Mouse (Mus musculus) stomach, embryonic 16.5 days (tissue): ENCODE measurements around the gene Ugcg. TPM values are rescaled to one million over a fixed set of nuclear protein-coding genes. Genes with fewer than 3 reads are reported as not detected.

Experiments used
- ATAC-seq: fragments of 200-750 bp; cut with Nextera tagmentation; 2 replicates; pipeline ENCODE4 v1.8.0; 2017; ENCODE audit warnings: moderate number of reproducible peaks, moderate TSS enrichment; ENCODE audit not compliant: insufficient read depth, low FRiP score
- H3K27ac ChIP-seq: fragments of 300-500 bp; sonication (generic); 2 replicates; pipeline ENCODE4 v1.5.1; 2014; ENCODE audit warnings: low read length
- H3K27me3 ChIP-seq: fragments of 300-500 bp; sonication (generic); 2 replicates; pipeline ENCODE4 v1.6.1; 2014; ENCODE audit warnings: low read length, control low read depth, mixed read lengths; ENCODE audit not compliant: control insufficient read depth, insufficient read depth
- H3K36me3 ChIP-seq: fragments of 300-500 bp; sonication (generic); 2 replicates; pipeline ENCODE4 v1.6.1; 2014; ENCODE audit warnings: low read length; ENCODE audit not compliant: control insufficient read depth, insufficient read depth
- H3K4me1 ChIP-seq: fragments of 300-500 bp; sonication (generic); 2 replicates; pipeline ENCODE4 v1.6.1; 2014; ENCODE audit warnings: low read length, control low read depth, mixed read lengths; ENCODE audit not compliant: control insufficient read depth, insufficient read depth
- H3K4me2 ChIP-seq: fragments of 300-500 bp; sonication (generic); 2 replicates; pipeline ENCODE4 v1.6.1; 2014; ENCODE audit warnings: low read depth, low read length, mixed read lengths
- H3K4me3 ChIP-seq: fragments of 300-500 bp; sonication (generic); replicated peaks from 2 replicates; pipeline ENCODE4 v1.5.1; 2014; ENCODE audit warnings: mild to moderate bottlenecking, low read length
- H3K9ac ChIP-seq: fragments of 300-500 bp; sonication (generic); 2 replicates; pipeline ENCODE4 v1.6.1; 2014; ENCODE audit warnings: low read length
- H3K9me3 ChIP-seq: fragments of 300-500 bp; sonication (generic); replicated peaks from 2 replicates; pipeline ENCODE4 v1.6.1; 2016; ENCODE audit warnings: low read length, control low read depth; ENCODE audit not compliant: control insufficient read depth
- WGBS: fragments of 180-500 bp; shearing (Covaris S2); extraction: QIAGEN DNeasy Blood & Tissue Kit; methylation state at CpG from one replicate; pipeline ENCODE4 v1.1.7; 2014; 5-methylcytosine and 5-hydroxymethylcytosine counted together
- polyA plus RNA-seq: library from polyadenylated mRNA; unstranded; fragments of >200 nt; fragmentation: Nextera tagmentation; extraction: Ambion mirVana; gene quantifications from 2 replicates; pipeline ENCODE4 v1.2.1, GENCODE M21; 2015

Ugcg gene
- 8.9 and 9.7 TPM in 2 replicates for polyA plus RNA-seq

GRCm38 (mm10) chr4:59188802-59189545 lies at the start of gene Ugcg:
Gene Ugcg (plus strand): TSS chr4:59189257.
- Histone ChIP-seq H3K27me3 (no peaks in the 10 kb centered on the region), H3K9ac (peak within 1 kb of the TSS; percentile 90), H3K27ac (peak within 1 kb of the TSS; percentile 95), H3K9me3 (no peaks in the 10 kb centered on the region), H3K4me3 (peak within 1 kb of the TSS; percentile 70), H3K4me1 (peaks cover 9% of the 10 kb centered on the region), H3K36me3 (no peaks in the 10 kb centered on the region), H3K4me2 (peak within 1 kb of the TSS; percentile 87)
- under 1% methylated on average over 51 of the region's 99 CpGs for WGBS
- ATAC-seq, result peak; percentile 92

GRCm38 (mm10) chr4:59149043-59149442 lies 40.0 kb upstream of the Ugcg start:
- Histone ChIP-seq H3K9me3 (no peaks in the 10 kb centered on the region), H3K9ac (no peak overlapping the region), H3K27me3 (no peaks in the 10 kb centered on the region), H3K36me3 (no peaks in the 10 kb centered on the region), H3K4me1 (0 out of 2 replicates have a peak, but pooled peaks cover 2% of the 10 kb centered on the region), H3K27ac (no peak overlapping the region), H3K4me2 (no peak overlapping the region), H3K4me3 (no peak overlapping the region)
- peak; percentile 56; the same call in 1 of the 2 replicates for ATAC-seq
- 58% methylated on average over 5 of the region's 5 CpGs for WGBS

- Histone ChIP-seq H3K4me2 (no peak overlapping the region), H3K4me1 (0 out of 2 replicates have a peak, but pooled peaks cover 5% of the 10 kb centered on the region), H3K27ac (no peak overlapping the region), H3K4me3 (no peak overlapping the region), H3K9me3 (no peaks in the 10 kb centered on the region), H3K27me3 (no peaks in the 10 kb centered on the region), H3K9ac (no peak overlapping the region), H3K36me3 (no peaks in the 10 kb centered on the region)
- no peak for ATAC-seq
- WGBS, result 54% methylated on average over 5 of the region's 5 CpGs
Observed at GRCm38 (mm10) chr4:59150907-59151306, 38.1 kb upstream of the Ugcg start.

GRCm38 (mm10) chr4:59151953-59152352 lies 37.1 kb upstream of the Ugcg start:
- ATAC-seq, result no peak
- Histone ChIP-seq H3K9ac (no peak overlapping the region), H3K4me1 (0 out of 2 replicates have a peak, but pooled peaks cover 6% of the 10 kb centered on the region), H3K4me3 (no peak overlapping the region), H3K27ac (no peak overlapping the region), H3K27me3 (no peaks in the 10 kb centered on the region), H3K36me3 (no peaks in the 10 kb centered on the region), H3K9me3 (no peaks in the 10 kb centered on the region), H3K4me2 (no peak overlapping the region)
- WGBS, result 68% methylated on average over 1 of the region's 1 CpGs

DNA sequence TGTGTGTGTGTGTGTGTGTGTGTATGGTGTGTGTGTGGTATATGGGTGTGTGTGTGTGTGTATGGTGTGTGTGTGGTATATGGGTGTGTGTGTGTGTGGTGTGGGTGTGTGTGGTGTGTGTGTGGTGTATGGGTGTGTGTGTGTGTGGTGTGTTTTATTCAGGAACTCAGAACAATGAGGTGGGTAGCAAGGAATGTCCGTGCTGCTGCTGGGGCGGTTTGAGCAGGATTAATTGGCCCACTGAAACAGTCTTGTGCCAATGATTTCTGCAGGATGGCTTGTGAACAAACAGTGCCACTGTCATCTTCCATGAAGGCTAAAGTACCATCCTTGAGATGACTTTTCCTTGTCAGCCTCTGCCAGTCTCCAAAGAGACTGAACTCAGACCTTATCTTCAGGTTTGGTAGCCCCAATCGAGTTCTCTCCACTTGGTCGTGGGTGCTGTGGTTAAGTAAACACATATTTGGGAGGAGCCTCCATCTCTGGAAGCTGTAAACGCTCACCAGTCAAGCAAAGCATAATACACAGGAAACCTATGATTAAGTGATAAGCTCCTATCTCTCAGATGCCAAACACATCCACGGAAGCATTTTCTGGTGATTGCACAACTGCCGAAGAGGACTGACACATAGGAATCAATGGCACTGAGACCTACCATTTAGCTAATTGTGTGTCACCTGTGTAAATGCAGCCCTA lies 32.0 kb upstream of the Ugcg start:
- no peaks in the 10 kb centered on the region for H3K36me3 ChIP-seq
- no peak for ATAC-seq
- no peak overlapping the region for H3K27ac ChIP-seq
- no peak overlapping the region for H3K4me3 ChIP-seq
- no peaks in the 10 kb centered on the region for H3K9me3 ChIP-seq
- no peak overlapping the region for H3K9ac ChIP-seq
- H3K27me3 ChIP-seq, result no peaks in the 10 kb centered on the region
- 27% methylated on average over 7 of the region's 7 CpGs for WGBS
- peaks cover 11% of the 10 kb centered on the region; the same call in 1 of the 2 replicates for H3K4me1 ChIP-seq
- H3K4me2 ChIP-seq, result no peak overlapping the region

DNA sequence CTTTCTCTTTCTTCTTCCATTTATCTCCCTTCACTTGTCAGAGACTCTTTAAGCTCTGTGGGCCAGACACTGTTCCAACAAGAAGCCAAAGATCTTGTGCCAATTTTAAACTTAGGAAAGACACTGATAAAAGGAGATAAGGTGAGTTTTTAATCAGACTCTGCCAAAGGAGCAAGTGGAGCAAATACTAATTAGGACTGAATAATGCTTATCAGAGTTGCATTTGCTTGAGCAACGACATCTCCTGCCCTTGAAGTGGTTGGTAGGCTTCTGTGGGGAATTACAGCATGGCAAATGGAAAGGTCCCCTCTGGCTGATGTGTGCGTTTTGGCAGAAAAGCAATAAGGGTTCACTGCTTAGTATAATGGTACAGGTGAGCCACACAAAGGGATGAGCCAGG lies 31.4 kb upstream of the Ugcg start:
- H3K4me2 ChIP-seq, result no peak overlapping the region
- H3K4me1 ChIP-seq, result peaks cover 11% of the 10 kb centered on the region; the same call in 1 of the 2 replicates
- no peak overlapping the region for H3K4me3 ChIP-seq
- no peak overlapping the region for H3K9ac ChIP-seq
- H3K9me3 ChIP-seq, result no peaks in the 10 kb centered on the region
- no peaks in the 10 kb centered on the region for H3K36me3 ChIP-seq
- H3K27ac ChIP-seq, result no peak overlapping the region
- no peaks in the 10 kb centered on the region for H3K27me3 ChIP-seq
- no peak for ATAC-seq
- WGBS, result 55% methylated on average over 2 of the region's 2 CpGs

DNA sequence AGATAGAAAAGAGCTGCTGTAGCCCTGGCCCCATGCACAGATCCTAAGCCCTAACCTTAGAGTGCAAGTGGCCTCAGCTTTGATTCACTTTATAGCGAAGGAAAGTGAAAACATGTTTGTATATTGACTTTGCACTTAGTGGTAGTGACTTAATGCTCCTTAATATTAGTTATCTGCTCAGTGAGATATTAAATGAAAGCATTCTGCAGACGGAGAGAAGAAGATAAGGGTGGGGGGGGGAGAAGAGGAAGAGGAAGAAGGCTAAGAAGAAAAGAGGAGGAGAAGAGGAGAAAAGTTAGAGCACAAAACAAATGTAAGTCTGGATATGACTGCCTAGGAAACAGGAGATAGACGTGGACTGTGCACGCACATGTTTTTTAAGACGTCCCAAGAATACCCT lies 28.8 kb upstream of the Ugcg start:
- Histone ChIP-seq H3K27me3 (no peaks in the 10 kb centered on the region), H3K9me3 (no peaks in the 10 kb centered on the region), H3K4me3 (no peak overlapping the region), H3K36me3 (no peaks in the 10 kb centered on the region), H3K9ac (no peak overlapping the region), H3K4me2 (no peak overlapping the region), H3K27ac (no peak overlapping the region), H3K4me1 (peaks cover 8% of the 10 kb centered on the region; the same call in 1 of the 2 replicates)
- ATAC-seq, result no peak
- 83% methylated on average over 5 of the region's 5 CpGs for WGBS

DNA sequence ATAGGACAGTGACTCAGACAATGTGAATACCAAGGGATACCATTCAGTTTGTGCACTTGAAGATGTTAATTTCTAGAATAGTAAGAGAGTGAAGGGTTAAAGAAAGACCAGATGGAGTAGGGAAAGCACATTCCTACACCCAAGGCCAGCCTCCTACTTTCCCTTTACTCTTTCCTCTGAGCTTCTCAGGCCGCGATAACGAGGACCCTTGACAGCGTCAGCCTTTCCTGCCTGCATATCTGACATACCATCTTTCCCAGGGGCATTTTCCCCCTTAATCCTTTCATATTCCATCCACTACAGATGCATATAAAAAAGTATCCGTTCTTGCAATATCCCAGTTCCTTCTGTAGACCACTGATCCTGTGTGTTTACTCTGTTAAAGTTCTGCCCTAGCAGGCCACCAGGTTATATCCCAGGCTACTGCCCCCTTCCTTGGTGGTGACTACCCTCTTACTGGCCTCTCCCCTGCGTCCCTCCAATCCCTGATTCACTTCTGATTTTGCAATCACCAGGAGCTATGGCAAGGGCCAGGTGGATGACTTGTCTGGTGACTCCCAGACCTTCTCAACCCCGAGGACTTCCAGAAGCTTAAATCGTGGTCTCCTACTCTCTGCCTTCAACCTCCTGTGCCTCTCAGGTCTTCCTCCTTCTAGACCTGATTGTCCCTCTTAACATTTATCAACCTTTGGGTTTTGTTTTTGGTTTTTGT lies 27.9 kb upstream of the Ugcg start:
- Histone ChIP-seq H3K27ac (no peak overlapping the region), H3K4me2 (no peak overlapping the region), H3K36me3 (no peaks in the 10 kb centered on the region), H3K9me3 (no peaks in the 10 kb centered on the region), H3K4me1 (peaks cover 8% of the 10 kb centered on the region; the same call in 1 of the 2 replicates), H3K9ac (no peak overlapping the region), H3K27me3 (no peaks in the 10 kb centered on the region), H3K4me3 (no peak overlapping the region)
- WGBS, result 55% methylated on average over 8 of the region's 8 CpGs
- ATAC-seq, result no peak

- Histone ChIP-seq H3K27me3 (no peaks in the 10 kb centered on the region), H3K9me3 (no peaks in the 10 kb centered on the region), H3K4me1 (peaks cover 4% of the 10 kb centered on the region; the same call in 1 of the 2 replicates), H3K4me2 (no peak overlapping the region), H3K27ac (no peak overlapping the region), H3K4me3 (no peak overlapping the region), H3K36me3 (no peaks in the 10 kb centered on the region), H3K9ac (no peak overlapping the region)
- WGBS, result 62% methylated on average over 2 of the region's 2 CpGs
- no peak for ATAC-seq
Observed at GRCm38 (mm10) chr4:59164034-59164433, 25.0 kb upstream of the Ugcg start.
